Mouse (Mus musculus) urinary bladder, postnatal 4 days (tissue): ENCODE data around the gene Hecw2.

Source experiments
- DNase-seq, 2 experiments: peaks; one replicate each; pipeline ENCODE4 v3.0.0; 2021 to 2022; ENCODE audit warnings: low spot score in 2 of 2

The Hecw2 gene

GRCm38 (mm10) chr1:53838182-53838859 is 356.6 kb downstream of the Hecw2 start:
- no peak for DNase-seq

DNA sequence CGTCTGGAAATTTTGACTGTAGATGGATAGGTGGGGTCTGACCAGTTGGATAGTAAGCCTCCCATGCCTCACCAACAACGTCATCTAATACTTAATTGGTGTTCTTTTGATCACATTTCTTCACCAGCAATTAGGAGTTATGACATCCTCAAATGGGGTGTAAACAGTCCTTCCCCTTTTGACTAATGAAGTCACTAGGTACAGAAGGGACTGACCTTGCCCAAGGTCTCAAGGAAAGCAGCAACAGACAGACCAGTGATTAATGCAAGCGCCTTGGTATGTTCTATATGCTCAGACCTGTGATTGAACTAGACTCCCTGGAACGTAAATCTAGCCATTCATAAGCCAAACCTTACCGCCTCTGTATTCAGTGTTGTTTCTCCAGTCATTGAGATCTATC is 364.7 kb downstream of the Hecw2 start:
- no peak for DNase-seq

- DNase-seq: no peak
These were observed 365.9 kb downstream of the Hecw2 start for GRCm38 (mm10) chr1:53829089-53829488.

GRCm38 (mm10) chr1:53824446-53825337 is 370.3 kb downstream of the Hecw2 start:
- DNase-seq: no peak

GRCm38 (mm10) chr1:53823687-53824445 is 371.1 kb downstream of the Hecw2 start:
- no peak for DNase-seq

- no peak for DNase-seq
These were observed 373.0 kb downstream of the Hecw2 start for GRCm38 (mm10) chr1:53821983-53822382.

DNA sequence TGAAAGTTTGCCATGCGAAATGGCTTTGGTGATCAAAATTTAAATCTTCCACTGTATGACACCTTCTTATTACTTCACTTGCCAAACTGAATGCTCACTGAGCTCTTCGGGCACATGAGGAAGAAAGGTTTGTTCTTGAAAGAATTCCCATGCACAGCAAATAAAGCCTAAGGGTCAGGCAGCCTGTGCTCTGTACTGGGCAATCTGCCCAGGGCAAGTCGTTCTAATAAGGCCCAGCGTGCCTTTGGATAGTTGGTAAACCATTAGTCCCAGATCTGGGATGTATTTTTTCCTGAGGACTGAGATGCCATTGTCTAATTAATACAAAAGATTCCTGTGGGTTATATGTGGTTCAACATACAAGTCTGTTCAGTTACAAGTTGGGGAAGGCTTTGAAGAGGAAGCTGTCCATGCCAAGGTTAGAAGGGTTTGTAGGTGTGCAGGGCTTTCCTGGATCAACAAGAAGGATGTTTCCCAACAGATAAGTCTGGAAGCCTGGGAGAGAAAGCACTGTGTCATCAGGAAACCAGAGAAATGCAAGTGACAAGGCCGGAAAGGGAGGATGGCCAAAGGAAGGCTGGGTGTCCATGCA is 374.8 kb downstream of the Hecw2 start:
- no peak for DNase-seq

DNA sequence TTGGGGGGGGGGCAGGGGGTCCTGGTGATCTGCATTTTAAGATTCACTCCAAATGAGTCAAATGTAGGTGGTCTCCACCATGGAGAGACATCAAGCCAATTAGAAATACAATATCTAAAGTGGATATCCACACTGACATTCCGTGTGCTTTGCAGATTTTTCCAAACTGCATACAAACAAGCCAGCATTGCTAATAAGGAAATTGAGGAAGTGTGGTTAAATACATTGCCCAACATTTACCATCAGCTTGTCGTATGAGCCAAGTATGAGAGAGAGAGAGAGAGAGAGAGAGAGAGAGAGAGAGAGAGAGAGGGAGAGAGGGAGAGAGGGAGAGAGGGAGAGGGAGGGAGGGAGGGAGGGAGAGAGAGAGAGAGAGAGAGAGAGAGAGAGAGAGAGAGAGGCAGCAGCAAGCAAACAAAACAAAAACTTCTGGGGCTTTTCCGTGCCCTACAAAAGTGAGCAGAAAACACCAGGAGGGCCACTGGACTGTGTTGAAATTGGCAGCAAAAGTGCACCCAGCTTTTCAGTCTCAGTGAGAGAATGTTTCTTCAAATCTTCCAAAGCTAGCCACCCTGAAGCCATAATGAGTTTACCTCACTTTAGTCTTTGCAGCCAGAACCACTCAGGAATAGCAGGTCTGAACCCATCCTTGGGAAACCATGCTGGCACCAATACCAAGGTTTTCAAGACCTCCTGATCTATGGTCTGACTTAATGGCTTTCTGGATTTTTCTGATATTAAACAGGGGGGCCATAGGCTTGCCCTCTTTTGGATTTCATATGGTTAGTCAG is 376.7 kb downstream of the Hecw2 start:
- no peak for DNase-seq

DNA sequence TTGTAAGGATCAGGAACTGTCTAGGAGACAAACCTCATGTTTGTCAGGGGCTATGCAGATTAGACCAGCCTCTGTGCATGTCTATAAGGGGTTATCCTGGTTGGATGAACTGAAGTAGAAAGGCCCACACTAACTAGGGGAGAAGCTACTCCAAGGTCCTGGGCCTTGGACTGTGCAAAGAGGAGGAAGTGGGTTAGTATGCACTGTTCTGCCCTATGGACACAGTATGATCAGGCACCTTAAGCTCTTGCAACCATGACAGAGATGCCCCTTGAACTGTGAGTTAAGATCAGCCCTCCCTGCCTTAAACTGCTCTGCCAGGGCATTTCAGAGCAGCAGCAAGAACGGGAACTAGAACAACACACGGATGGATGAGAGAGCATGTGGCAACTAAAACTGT is 378.6 kb downstream of the Hecw2 start:
- DNase-seq: no peak

- DNase-seq: no peak
These were observed 380.8 kb downstream of the Hecw2 start for GRCm38 (mm10) chr1:53814077-53814705.

DNA sequence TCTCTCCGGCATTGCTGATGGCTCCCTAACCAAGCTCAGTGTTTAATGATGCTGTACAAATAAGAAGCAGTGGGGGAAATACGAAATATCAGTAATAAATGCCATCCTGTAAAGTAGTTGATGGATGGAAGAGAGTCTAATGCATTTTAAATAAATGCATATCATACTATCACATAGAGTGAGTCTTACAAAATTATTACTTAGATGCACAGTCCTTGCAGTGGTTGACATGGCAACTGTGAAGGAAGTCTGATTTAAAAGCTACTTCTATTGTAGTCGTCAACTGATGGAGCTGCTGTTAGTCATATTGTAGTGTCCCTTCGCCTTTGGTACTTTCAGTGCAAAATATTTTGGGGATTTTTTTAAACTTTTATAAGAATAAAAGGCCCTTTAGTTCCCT is 383.0 kb downstream of the Hecw2 start:
- no peak for DNase-seq

DNA sequence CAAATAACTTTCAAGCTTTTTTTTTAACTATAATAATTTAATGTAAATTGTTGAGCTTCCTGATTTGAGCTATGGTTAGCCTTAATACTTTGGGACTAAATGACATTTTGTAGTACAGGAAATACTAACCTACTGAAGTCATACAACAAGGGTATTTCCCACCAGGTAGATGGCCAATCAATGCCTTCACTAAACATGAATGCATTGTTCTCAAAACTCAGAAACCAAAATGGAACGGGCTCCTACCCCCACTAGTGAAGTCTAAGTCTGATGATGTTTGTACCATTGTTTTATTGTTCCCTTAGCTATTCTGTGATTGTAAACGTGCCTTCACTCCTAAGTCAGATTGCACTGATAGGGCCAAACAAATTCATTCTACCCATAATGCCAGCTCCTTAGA is 386.7 kb downstream of the Hecw2 start:
- DNase-seq: no peak

- no peak for DNase-seq
These were observed 397.2 kb downstream of the Hecw2 start for GRCm38 (mm10) chr1:53797811-53798210.

DNA sequence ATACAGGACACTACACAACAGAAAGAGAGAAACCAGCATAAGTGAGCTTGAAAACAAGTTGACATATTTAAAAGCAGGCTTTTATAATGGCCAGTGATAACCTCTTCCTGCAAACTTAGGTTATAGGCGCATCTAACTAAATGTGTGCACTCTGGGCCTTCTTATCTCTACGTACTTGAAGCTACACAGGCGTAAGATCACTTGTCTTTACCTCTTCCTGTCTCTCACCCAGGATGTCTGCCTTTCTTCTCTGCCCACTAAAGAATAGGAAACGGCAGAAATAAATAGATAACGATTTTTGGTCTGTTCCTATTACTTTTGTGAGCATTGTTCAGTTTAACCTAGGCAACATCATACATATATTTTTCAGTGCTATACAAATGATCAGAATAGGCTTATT is 397.9 kb downstream of the Hecw2 start:
- DNase-seq: no peak

- DNase-seq: no peak
These were observed 398.7 kb downstream of the Hecw2 start for GRCm38 (mm10) chr1:53796271-53796670.

DNA sequence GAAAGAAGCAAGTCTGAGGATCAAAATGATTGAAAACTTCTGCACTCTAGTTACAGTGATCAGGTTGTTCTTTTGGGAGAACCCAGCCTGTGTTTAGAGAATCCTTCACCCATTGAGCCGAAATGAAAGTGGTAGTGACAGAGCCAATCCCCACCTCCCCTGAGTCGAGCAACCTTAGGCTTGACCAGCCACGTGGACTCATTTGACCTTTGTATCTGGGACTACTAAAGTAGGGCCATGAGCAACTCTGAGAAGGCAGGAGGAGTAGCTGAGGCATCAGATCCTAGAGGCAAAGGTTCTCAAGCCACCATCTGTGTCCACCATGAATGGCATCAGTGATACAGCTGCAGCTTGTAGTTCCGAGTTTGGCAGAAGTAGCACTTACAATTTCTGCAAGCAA is 399.4 kb downstream of the Hecw2 start:
- DNase-seq: no peak

DNA sequence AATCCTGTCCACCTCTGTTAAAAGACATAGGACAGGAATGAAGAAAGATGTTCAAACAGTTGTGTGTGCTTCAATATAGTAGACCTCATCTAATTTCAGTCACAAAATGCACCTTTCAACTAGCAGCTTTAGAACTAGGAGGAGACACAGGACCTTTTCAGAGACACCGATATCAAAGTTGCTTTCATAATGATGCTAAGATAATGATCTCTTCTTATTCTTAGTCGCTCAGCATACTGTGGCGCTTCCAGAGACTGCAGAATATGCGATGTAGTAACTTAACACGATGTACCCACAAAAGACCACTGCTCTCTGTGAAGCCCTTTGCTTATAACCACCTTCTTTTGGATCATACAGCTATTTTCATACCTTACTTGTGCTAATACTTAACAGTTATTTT is 399.9 kb downstream of the Hecw2 start:
- no peak for DNase-seq

DNA sequence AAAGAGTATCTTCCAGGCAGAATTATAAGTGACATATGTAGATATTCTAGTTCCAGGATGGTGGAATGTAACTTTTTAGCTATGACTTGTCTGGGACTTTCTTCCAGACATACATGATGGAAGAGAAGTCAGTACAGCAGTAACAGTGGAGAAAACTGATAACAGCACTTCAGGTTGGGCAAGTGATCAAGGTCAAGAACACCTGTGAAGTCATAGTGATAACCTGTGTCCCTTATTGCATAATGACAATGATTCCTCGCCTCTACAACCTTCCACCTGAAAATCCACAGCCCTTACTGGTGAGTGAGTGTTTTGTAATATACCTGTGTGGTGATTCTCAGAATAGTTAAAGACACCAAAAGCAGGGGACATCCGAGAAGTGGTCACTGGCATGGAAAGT is 400.7 kb downstream of the Hecw2 start:
- no peak for DNase-seq

DNA sequence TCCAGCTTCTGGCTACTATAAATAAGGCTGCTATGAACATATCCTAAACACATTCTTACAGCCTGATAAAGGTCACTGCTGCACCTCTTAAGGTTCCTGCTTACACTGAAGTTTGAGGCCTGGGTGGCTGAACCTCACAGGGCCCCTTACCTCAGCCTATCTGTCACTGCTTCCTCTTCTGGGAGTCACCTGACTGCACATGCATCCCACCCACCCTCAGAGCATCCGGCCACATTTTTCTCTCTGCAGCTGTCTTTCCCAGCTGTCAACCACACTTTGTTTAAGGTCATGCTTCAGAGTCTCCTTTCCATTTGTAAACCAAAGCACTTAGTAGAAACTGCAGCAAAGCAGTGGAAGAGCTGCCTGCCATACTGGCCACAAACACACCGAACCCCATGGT is 403.6 kb downstream of the Hecw2 start:
- no peak for DNase-seq

GRCm38 (mm10) chr1:53784721-53785418 is 410.1 kb downstream of the Hecw2 start, which contains the start of gene Stk17b:
TSS of gene Stk17b (minus strand) at chr1:53785224.
- peak; percentile 90 to 94 for DNase-seq
